Mouse (Mus musculus) liver, adult 2 months (tissue): Measurements from ENCODE around the gene Cdh23. TPM values are rescaled to one million over a fixed set of nuclear protein-coding genes. Genes with fewer than 3 reads are reported as not detected.

Source experiments
- DNase-seq: peaks from one replicate; pipeline ENCODE4 v3.0.0-alpha.2; 2011; ENCODE audit warnings: low read depth, low spot score; ENCODE audit errors: extremely low read depth
- H3K27ac ChIP-seq: fragments of 200-500 bp; replicated peaks from 2 replicates; pipeline ENCODE4 v1.5.1; 2012; ENCODE audit warnings: low read depth, mild to moderate bottlenecking, control low read depth, inconsistent platforms, low read length; ENCODE audit not compliant: insufficient read depth
- H3K27me3 ChIP-seq: fragments of 200-500 bp; 2 replicates; pipeline ENCODE4 v1.6.1; 2012; ENCODE audit warnings: mild to moderate bottlenecking, moderate library complexity, low read length, inconsistent platforms; ENCODE audit not compliant: control insufficient read depth, insufficient read depth
- H3K36me3 ChIP-seq: fragments of 200-500 bp; 2 replicates; pipeline ENCODE4 v1.6.1; 2012; ENCODE audit warnings: low read length, inconsistent platforms; ENCODE audit not compliant: control insufficient read depth, insufficient read depth
- H3K4me1 ChIP-seq: fragments of 200-500 bp; 2 replicates; pipeline ENCODE4 v1.6.1; 2011; ENCODE audit warnings: low read length; ENCODE audit not compliant: control insufficient read depth, insufficient read depth
- H3K4me3 ChIP-seq: fragments of 200-500 bp; 2 replicates; pipeline ENCODE4 v1.5.1; 2011; ENCODE audit warnings: low read depth, mild to moderate bottlenecking, control low read depth, low read length, moderate library complexity; ENCODE audit not compliant: insufficient read depth
- H3K79me2 ChIP-seq: fragments of 200-500 bp; 2 replicates; pipeline ENCODE4 v1.6.1; 2012; ENCODE audit warnings: inconsistent platforms, mild to moderate bottlenecking, low read length, moderate library complexity; ENCODE audit not compliant: control insufficient read depth, insufficient read depth
- H3K9ac ChIP-seq: fragments of 200-500 bp; 2 replicates; pipeline ENCODE4 v1.6.1; 2012; ENCODE audit warnings: low read depth, mild to moderate bottlenecking, control low read depth, inconsistent platforms, low read length
- CTCF ChIP-seq: fragments of 200-500 bp; IDR thresholded peaks from 2 replicates; pipeline ENCODE4 v1.5.1; 2011; ENCODE audit warnings: low read depth, low read length, control low read depth
- POLR2A ChIP-seq: fragments of 200-500 bp; IDR thresholded peaks from 2 replicates; pipeline ENCODE4 v1.6.1; 2011; ENCODE audit warnings: low read length, control low read depth; ENCODE audit not compliant: insufficient read depth; ENCODE audit errors: extremely low read depth
- WGBS: fragments of 180-500 bp; shearing (Covaris S2); methylation state at CpG from one replicate; pipeline ENCODE4 v1.1.7; 2018; 5-methylcytosine and 5-hydroxymethylcytosine counted together
- polyA plus RNA-seq: library from polyadenylated mRNA; depleted of rRNA; stranded (reverse); fragments of >200 nt; gene quantifications from 2 replicates; pipeline ENCODE4 v1.2.3, GENCODE M21; 2012
- total RNA-seq: library from RNA; depleted of rRNA; stranded (reverse); fragments of >200 nt; gene quantifications from 2 replicates; pipeline ENCODE4 v1.2.3, GENCODE M21; 2014

The Cdh23 gene
- total and polyA plus RNA-seq, 2 experiments, result not detected

- H3K4me3 ChIP-seq, result no peak overlapping the region
- H3K9ac ChIP-seq, result no peak overlapping the region
- no peak for TF ChIP-seq POLR2A
- TF ChIP-seq CTCF, result no peak
- H3K79me2 ChIP-seq, result no peaks in the 10 kb centered on the region
- DNase-seq, result no peak
- no peak overlapping the region for H3K27ac ChIP-seq
- no peaks in the 10 kb centered on the region for H3K36me3 ChIP-seq
- no peaks in the 10 kb centered on the region for H3K4me1 ChIP-seq
- whole genome bisulfite sequencing, result 58% methylated on average over 4 of the region's 4 CpGs
- H3K27me3 ChIP-seq, result peaks cover 18% of the 10 kb centered on the region; the same call in 1 of the 2 replicates
These were observed 6.9 kb downstream of the Cdh23 start for GRCm38 (mm10) chr10:60689396-60689795.

GRCm38 (mm10) chr10:60687011-60687776 is 9.1 kb downstream of the Cdh23 start:
- Histone ChIP-seq H3K27me3 (peaks cover 18% of the 10 kb centered on the region; the same call in 1 of the 2 replicates), H3K79me2 (no peaks in the 10 kb centered on the region), H3K9ac (no peak overlapping the region), H3K27ac (no peak overlapping the region), H3K4me1 (no peaks in the 10 kb centered on the region), H3K4me3 (peak overlapping the region; percentile 41; the same call in 1 of the 2 replicates), H3K36me3 (no peaks in the 10 kb centered on the region)
- 2% methylated on average over 76 of the region's 76 CpGs for WGBS
- TF ChIP-seq CTCF, result peak; percentile 42
- no peak for TF ChIP-seq POLR2A
- DNase-seq, result no peak

GRCm38 (mm10) chr10:60686641-60686975 is 9.7 kb downstream of the Cdh23 start:
- no peak for DNase-seq
- H3K27me3 ChIP-seq, result peaks cover 18% of the 10 kb centered on the region; the same call in 1 of the 2 replicates
- H3K4me3 ChIP-seq, result no peak overlapping the region
- TF ChIP-seq POLR2A, result no peak
- no peak for TF ChIP-seq CTCF
- no peak overlapping the region for H3K9ac ChIP-seq
- H3K27ac ChIP-seq, result no peak overlapping the region
- no peaks in the 10 kb centered on the region for H3K4me1 ChIP-seq
- no peaks in the 10 kb centered on the region for H3K36me3 ChIP-seq
- WGBS, result 2% methylated on average over 37 of the region's 37 CpGs
- H3K79me2 ChIP-seq, result no peaks in the 10 kb centered on the region

GRCm38 (mm10) chr10:60685764-60686640 is 10.3 kb downstream of the Cdh23 start:
- H3K79me2 ChIP-seq, result no peaks in the 10 kb centered on the region
- peaks cover 18% of the 10 kb centered on the region; the same call in 1 of the 2 replicates for H3K27me3 ChIP-seq
- WGBS, result 7% methylated on average over 50 of the region's 50 CpGs
- H3K9ac ChIP-seq, result no peak overlapping the region
- no peak for DNase-seq
- H3K4me1 ChIP-seq, result no peaks in the 10 kb centered on the region
- H3K4me3 ChIP-seq, result no peak overlapping the region
- TF ChIP-seq POLR2A (no peak), CTCF (no peak)
- H3K36me3 ChIP-seq, result no peaks in the 10 kb centered on the region
- H3K27ac ChIP-seq, result no peak overlapping the region

GRCm38 (mm10) chr10:60678926-60679325 is 17.4 kb downstream of the Cdh23 start:
- WGBS, result 76% methylated on average over 3 of the region's 3 CpGs

More at GRCm38 (mm10) chr10:60678926-60679325, 17.4 kb downstream of the Cdh23 start:
- H3K9ac ChIP-seq, result no peak overlapping the region
- no peak overlapping the region for H3K27ac ChIP-seq
- H3K27me3 ChIP-seq, result no peaks in the 10 kb centered on the region
- H3K4me3 ChIP-seq, result no peak overlapping the region
- no peaks in the 10 kb centered on the region for H3K79me2 ChIP-seq
- no peak for DNase-seq
- H3K4me1 ChIP-seq, result 0 out of 2 replicates have a peak, but pooled peaks cover 2% of the 10 kb centered on the region
- no peaks in the 10 kb centered on the region for H3K36me3 ChIP-seq
- TF ChIP-seq POLR2A, result no peak
